ENCODE assay signal across 11 mouse cellular contexts in genomic region chr13:76304637-76305122, GRCm38 (mm10). TPM values are rescaled to one million over a fixed set of nuclear protein-coding genes. Genes with fewer than 3 reads are reported as not detected.
DNase-seq lines count a peak whose midpoint lies in the region; ATAC-seq and TF ChIP-seq lines count a peak whose summit lies in the region.
"Had no signal": no experiment of that assay in that cellular context is flagged by ENCODE, and none has a peak within 500 bp of the region (broad histone marks: within the 10 kb centered on the region; RNA-seq: fewer than 3 reads in every experiment).

Fam81b (minus strand) TSS chr13:76305072.

- H3K27ac ChIP-seq in left cerebral cortex, adult 2 months: no peak within 1 kb of the TSS

- ATAC-seq in G1E (ENCODE audit: extremely low read depth, insufficient number of reproducible peaks, low FRiP score, poor library complexity, severe bottlenecking): 0 out of 2 replicates have a peak, but pooled peaks have one; percentile 15
- ATAC-seq in granulocyte monocyte progenitor cell, adult 5-6 weeks (replicated peaks; ENCODE audit: poor library complexity, severe bottlenecking): peak; percentile 69
- ATAC-seq in erythroblast, adult 5-6 weeks (replicated peaks; ENCODE audit: low FRiP score, poor library complexity, severe bottlenecking): no peak

- no peaks in the 10 kb centered on the region for H3K9me3 ChIP-seq in G1E (replicated peaks)

- H3K4me1 ChIP-seq in G1E (ENCODE audit: insufficient read depth, low read depth, low read length): no peaks in the 10 kb centered on the region

- H3K27me3 ChIP-seq in G1E (ENCODE audit: insufficient read depth, low read length): peaks cover 10% of the 10 kb centered on the region

- H3K36me3 ChIP-seq in G1E (replicated peaks): no peaks in the 10 kb centered on the region

- H3K4me3 ChIP-seq in left cerebral cortex, adult 2 months: no peak within 1 kb of the TSS
- no peak within 1 kb of the TSS for H3K4me3 ChIP-seq in G1E (ENCODE audit: low read depth, low read length)

- peak; percentile 89 for DNase-seq in cerebellum, adult 9-10 months
- no peak for DNase-seq in cerebellum, postnatal 36 days
- DNase-seq in left cerebral cortex, adult 2 months (ENCODE audit: extremely low spot score in 1 of 2, low spot score in 2 of 2): no peak
- no peak for DNase-seq in left cerebral cortex, adult 8-10 months (ENCODE audit: low spot score in 2 of 2)
- peak; percentile 33 for DNase-seq in G1E (ENCODE audit: low spot score)
- DNase-seq in gastrocnemius, postnatal 10 days: no peak
- DNase-seq: cerebellum, adult 11 months had no signal

- intact Hi-C loops in left cerebral cortex, adult 2 months (cut with DNase I): loop anchor here (5.0 to 10.0 kb wide), 2 partner anchors 87 to 380 kb away; no protein-coding TSS in a partner anchor

- peak; percentile 65 for TF ChIP-seq CTCF in left cerebral cortex, adult 2 months (IDR thresholded peaks at IDR 0.05)
- TF ChIP-seq CTCF in G1E (IDR thresholded peaks at IDR 0.05; ENCODE audit: low read depth, low read length): no peak

RNA-seq across cellular contexts. Expression of gene Fam81b, which starts in this region (rescaled TPM):
- not detected for total RNA-seq in left cerebral cortex, adult 2 months (2021)
- total RNA-seq in left cerebral cortex, adult 8-10 months (2022): not detected
- total RNA-seq in G1E (2014; fragmentation: Nextera tagmentation) (0.30 TPM in 1 of 2 replicates, not detected in the other), G1E (2017) (0.16 and 0.64 TPM in 2 replicates)
- polyA plus RNA-seq in G1E (2012): not detected in 2 replicates
- total RNA-seq in granulocyte monocyte progenitor cell, adult 5-6 weeks (2014; fragmentation: Nextera tagmentation): not detected in 2 replicates
- total RNA-seq in granulocyte monocyte progenitor cell, adult 5-6 weeks (2017): not detected in 2 replicates
- not detected for total RNA-seq in gastrocnemius, postnatal 10 days (2021)
- not detected in 2 replicates for total RNA-seq in erythroblast, adult 5-6 weeks (2015; ENCODE audit: low replicate concordance)
- total RNA-seq in erythroblast, adult 5-6 weeks (2017; ENCODE audit: low replicate concordance): not detected in 2 replicates
- total RNA-seq: left cerebral cortex, postnatal 10 days had no signal
- polyA plus RNA-seq: heart, embryonic 14.5 days had no signal

Comparison
In these comparisons a context has a peak if more than half of its experiments do, and no peak if none do; other contexts are left out.
1. Peak in DNase-seq and ATAC-seq in G1E; RNA of the gene not detected or under 1 TPM.
2. Peak in ATAC-seq in granulocyte monocyte progenitor cell, adult 5-6 weeks; RNA of the gene not detected or under 1 TPM.